Mouse (Mus musculus) intestine, embryonic 15.5 days (tissue): ENCODE measurements around the gene Smim24. TPM values are rescaled to one million over a fixed set of nuclear protein-coding genes. Genes with fewer than 3 reads are reported as not detected.
A peak's percentile ranks its signal among the peaks of the same experiment; 100 is the strongest.

Source experiments
- ATAC-seq: fragments of 200-750 bp; cut with Nextera tagmentation; 2 replicates; pipeline ENCODE4 v1.8.0; 2017; ENCODE audit warnings: moderate TSS enrichment, moderate library complexity
- H3K27ac ChIP-seq: fragments of 300-500 bp; sonication (generic); 2 replicates; pipeline ENCODE4 v1.5.1; 2015; ENCODE audit warnings: mild to moderate bottlenecking, inconsistent platforms
- H3K27me3 ChIP-seq: fragments of 300-500 bp; sonication (generic); replicated peaks from 2 replicates; pipeline ENCODE4 v1.6.1; 2015; ENCODE audit warnings: inconsistent platforms
- H3K36me3 ChIP-seq: fragments of 300-500 bp; sonication (generic); 2 replicates; pipeline ENCODE4 v1.6.1; 2015; ENCODE audit warnings: inconsistent platforms
- H3K4me1 ChIP-seq: fragments of 300-500 bp; sonication (generic); replicated peaks from 2 replicates; pipeline ENCODE4 v1.6.1; 2015; ENCODE audit warnings: inconsistent platforms
- H3K4me2 ChIP-seq: fragments of 300-500 bp; sonication (generic); replicated peaks from 2 replicates; pipeline ENCODE4 v1.6.1; 2015; ENCODE audit warnings: mild to moderate bottlenecking, inconsistent platforms
- H3K4me3 ChIP-seq: fragments of 300-500 bp; sonication (generic); replicated peaks from 2 replicates; pipeline ENCODE4 v1.5.1; 2015; ENCODE audit warnings: inconsistent platforms
- H3K9ac ChIP-seq: fragments of 300-500 bp; sonication (generic); 2 replicates; pipeline ENCODE4 v1.6.1; 2015; ENCODE audit warnings: inconsistent platforms
- H3K9me3 ChIP-seq: fragments of 300-500 bp; sonication (generic); 2 replicates; pipeline ENCODE4 v1.6.1; 2016; ENCODE audit warnings: inconsistent platforms
- WGBS: fragments of 180-500 bp; shearing (Covaris S2); methylation state at CpG from one replicate; pipeline ENCODE4 v1.1.7; 2015; 5-methylcytosine and 5-hydroxymethylcytosine counted together
- polyA plus RNA-seq: library from polyadenylated mRNA; unstranded; fragments of >200 nt; fragmentation: Nextera tagmentation; extraction: Ambion mirVana; gene quantifications from 2 replicates; pipeline ENCODE4 v1.2.1, GENCODE M21; 2015

Gene Smim24
- polyA plus RNA-seq, 1 experiment from 2014 or later, result 235 TPM

DNA sequence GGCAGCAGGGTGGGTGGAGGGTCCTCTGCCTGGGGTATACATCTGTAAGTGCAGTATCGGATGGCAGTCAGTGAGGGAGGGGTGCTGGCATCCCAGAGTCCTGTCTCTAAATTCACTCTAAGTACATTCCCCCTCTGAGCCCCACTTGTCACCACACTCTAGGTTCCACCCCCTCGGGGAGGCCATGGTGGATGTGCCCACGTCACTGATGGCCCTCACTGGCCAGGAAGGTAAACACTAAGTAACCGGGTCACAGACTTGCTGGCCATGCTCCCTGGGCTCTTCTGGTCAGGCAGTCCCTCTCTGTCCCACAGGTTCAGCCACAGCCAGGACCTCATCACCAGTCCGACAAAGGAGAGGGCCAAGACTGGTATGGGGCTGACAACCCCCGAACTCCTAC lies 29.3 kb downstream of the Smim24 start:
- H3K36me3 ChIP-seq, result no peaks in the 10 kb centered on the region
- ATAC-seq, result no peak
- H3K9ac ChIP-seq, result no peak overlapping the region
- H3K27me3 ChIP-seq, result no peaks in the 10 kb centered on the region
- H3K27ac ChIP-seq, result no peak overlapping the region
- WGBS, result 77% methylated on average over 6 of the region's 6 CpGs
- no peak overlapping the region for H3K4me2 ChIP-seq
- H3K4me1 ChIP-seq, result peaks cover 40% of the 10 kb centered on the region
- no peak overlapping the region for H3K4me3 ChIP-seq
- H3K9me3 ChIP-seq, result no peaks in the 10 kb centered on the region

GRCm38 (mm10) chr10:81422661-81423217 lies 29.9 kb downstream of the Smim24 start:
- Histone ChIP-seq H3K27ac (no peak overlapping the region), H3K4me2 (no peak overlapping the region), H3K36me3 (no peaks in the 10 kb centered on the region), H3K9me3 (no peaks in the 10 kb centered on the region), H3K27me3 (no peaks in the 10 kb centered on the region), H3K9ac (no peak overlapping the region), H3K4me3 (no peak overlapping the region), H3K4me1 (peaks cover 38% of the 10 kb centered on the region)
- no peak for ATAC-seq
- WGBS, result 83% methylated on average over 3 of the region's 3 CpGs

- Histone ChIP-seq H3K4me3 (peak overlapping the region; percentile 66), H3K36me3 (no peaks in the 10 kb centered on the region), H3K9me3 (no peaks in the 10 kb centered on the region), H3K4me1 (peaks cover 30% of the 10 kb centered on the region), H3K4me2 (peak overlapping the region; percentile 85), H3K27me3 (no peaks in the 10 kb centered on the region), H3K9ac (no peak overlapping the region), H3K27ac (peak overlapping the region; percentile 36; the same call in 1 of the 2 replicates)
- ATAC-seq, result no peak
- 65% methylated on average over 4 of the region's 4 CpGs for WGBS
Observed at GRCm38 (mm10) chr10:81423476-81424245, 30.8 kb downstream of the Smim24 start.

GRCm38 (mm10) chr10:81424246-81425051 lies 31.6 kb downstream of the Smim24 start:
- H3K36me3 ChIP-seq, result no peaks in the 10 kb centered on the region
- no peaks in the 10 kb centered on the region for H3K27me3 ChIP-seq
- WGBS, result 11% methylated on average over 25 of the region's 25 CpGs
- peaks cover 31% of the 10 kb centered on the region for H3K4me1 ChIP-seq
- no peaks in the 10 kb centered on the region for H3K9me3 ChIP-seq
- peak overlapping the region; percentile 85 for H3K4me2 ChIP-seq
- H3K9ac ChIP-seq, result peak overlapping the region; percentile 35; the same call in 1 of the 2 replicates
- peak; percentile 14; the same call in 1 of the 2 replicates for ATAC-seq
- peak overlapping the region; percentile 66 for H3K4me3 ChIP-seq
- peak overlapping the region; percentile 71 for H3K27ac ChIP-seq

DNA sequence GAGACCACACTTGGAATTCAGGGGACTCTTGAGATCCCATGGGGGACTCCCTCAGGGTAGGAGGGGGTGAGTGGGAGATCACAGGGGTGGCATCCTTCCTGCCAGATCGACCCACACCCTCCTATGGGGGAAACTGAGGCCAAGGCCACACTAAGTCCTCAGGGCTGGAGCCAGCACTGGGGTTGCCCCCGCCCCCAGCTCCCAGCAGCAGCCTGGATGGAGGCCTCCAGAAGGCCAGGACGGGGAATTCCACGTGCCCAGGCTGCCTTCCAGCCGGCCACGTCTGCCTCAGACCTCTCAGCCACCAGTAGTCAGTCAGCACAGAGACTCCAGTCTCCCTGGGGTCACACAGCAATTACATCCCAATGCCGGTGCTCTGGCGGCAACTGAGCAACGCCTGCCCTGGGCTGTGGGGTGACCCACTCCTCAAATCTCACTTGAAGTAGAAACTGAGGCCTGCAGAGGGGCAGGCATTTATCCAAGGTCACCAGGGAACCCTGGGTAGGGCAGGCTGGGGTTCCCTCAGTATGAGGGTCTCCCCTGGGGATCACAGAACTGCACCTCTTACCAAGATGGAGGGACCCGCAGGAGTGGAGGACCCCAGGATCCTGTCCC lies 32.5 kb downstream of the Smim24 start:
- whole genome bisulfite sequencing, result 45% methylated on average over 10 of the region's 10 CpGs
- peak overlapping the region; percentile 66 for H3K4me3 ChIP-seq
- H3K36me3 ChIP-seq, result no peaks in the 10 kb centered on the region
- peak overlapping the region; percentile 35; the same call in 1 of the 2 replicates for H3K9ac ChIP-seq
- H3K27ac ChIP-seq, result peak overlapping the region; percentile 71
- no peak for ATAC-seq
- peak overlapping the region; percentile 85 for H3K4me2 ChIP-seq
- no peaks in the 10 kb centered on the region for H3K27me3 ChIP-seq
- no peaks in the 10 kb centered on the region for H3K9me3 ChIP-seq
- peaks cover 36% of the 10 kb centered on the region for H3K4me1 ChIP-seq

DNA sequence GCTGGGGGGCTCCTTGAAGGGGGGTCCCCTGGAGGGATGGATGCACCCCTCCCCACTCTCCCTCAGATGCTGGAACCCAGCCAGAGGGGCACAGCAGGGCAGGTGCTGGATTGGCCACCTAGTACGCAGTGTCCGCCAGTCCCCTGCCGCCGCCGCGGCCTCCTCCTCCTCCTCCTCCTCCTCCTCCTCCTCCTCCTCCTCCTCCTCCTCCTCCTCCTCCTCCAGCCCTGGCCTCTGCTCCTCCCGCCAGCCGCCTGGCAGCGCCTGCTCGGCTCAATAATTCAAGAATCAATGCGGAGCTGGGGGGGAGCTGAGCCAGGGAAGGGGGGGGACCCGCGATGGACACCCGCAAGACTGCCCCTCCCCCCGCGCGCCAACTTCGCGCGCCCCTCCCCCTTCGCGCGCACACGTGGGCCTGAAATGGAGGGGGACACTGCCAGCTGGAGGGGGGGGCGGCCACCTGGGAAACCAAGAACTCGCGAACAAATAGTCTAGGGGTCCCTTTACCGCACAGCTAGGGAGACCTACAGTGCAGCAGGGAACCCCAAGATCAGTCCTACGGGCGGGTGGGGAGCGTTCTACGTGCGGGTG lies 33.3 kb downstream of the Smim24 start:
- Histone ChIP-seq H3K4me1 (peaks cover 40% of the 10 kb centered on the region), H3K9ac (peak overlapping the region; percentile 73), H3K27ac (peak overlapping the region; percentile 51), H3K4me3 (peak overlapping the region; percentile 66), H3K9me3 (no peaks in the 10 kb centered on the region), H3K4me2 (peak overlapping the region; percentile 85), H3K27me3 (no peaks in the 10 kb centered on the region), H3K36me3 (no peaks in the 10 kb centered on the region)
- ATAC-seq, result no peak
- WGBS, result 2% methylated on average over 17 of the region's 33 CpGs

DNA sequence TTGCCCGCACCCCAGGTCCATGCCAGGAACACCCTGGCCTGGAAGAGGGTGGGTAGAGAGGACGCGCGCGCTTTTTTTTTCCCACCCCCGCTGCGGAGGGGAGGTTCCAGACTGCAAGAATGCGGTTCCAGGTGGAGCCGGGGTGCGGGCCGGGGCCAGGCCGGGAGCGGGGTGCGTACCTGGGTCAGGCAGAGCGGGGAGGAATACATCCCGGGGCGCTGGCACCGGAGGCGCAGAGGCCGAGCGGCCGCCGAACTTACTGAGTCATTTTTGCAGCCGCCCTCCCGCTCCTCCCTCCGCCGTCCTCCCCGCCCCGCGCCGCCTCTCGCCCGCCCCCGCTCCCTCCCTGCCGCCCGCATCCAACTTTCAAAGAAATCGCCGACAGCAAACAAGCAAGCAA lies 34.0 kb downstream of the Smim24 start:
- peak overlapping the region; percentile 66 for H3K4me3 ChIP-seq
- H3K4me1 ChIP-seq, result peaks cover 44% of the 10 kb centered on the region
- no peak for ATAC-seq
- peak overlapping the region; percentile 73 for H3K9ac ChIP-seq
- no peaks in the 10 kb centered on the region for H3K36me3 ChIP-seq
- peak overlapping the region; percentile 48; the same call in 1 of the 2 replicates for H3K27ac ChIP-seq
- H3K4me2 ChIP-seq, result peak overlapping the region; percentile 85
- H3K27me3 ChIP-seq, result no peaks in the 10 kb centered on the region
- no peaks in the 10 kb centered on the region for H3K9me3 ChIP-seq
- WGBS, result under 1% methylated on average over 38 of the region's 38 CpGs

- no peak for ATAC-seq
- no peak overlapping the region for H3K27ac ChIP-seq
- 35% methylated on average over 3 of the region's 3 CpGs for WGBS
- H3K36me3 ChIP-seq, result no peaks in the 10 kb centered on the region
- H3K27me3 ChIP-seq, result no peaks in the 10 kb centered on the region
- peak overlapping the region; percentile 66 for H3K4me3 ChIP-seq
- peaks cover 45% of the 10 kb centered on the region for H3K4me1 ChIP-seq
- H3K9ac ChIP-seq, result peak overlapping the region; percentile 73; the same call in 1 of the 2 replicates
- H3K4me2 ChIP-seq, result peak overlapping the region; percentile 85
- H3K9me3 ChIP-seq, result no peaks in the 10 kb centered on the region
Observed at GRCm38 (mm10) chr10:81427327-81427726, 34.5 kb downstream of the Smim24 start.

DNA sequence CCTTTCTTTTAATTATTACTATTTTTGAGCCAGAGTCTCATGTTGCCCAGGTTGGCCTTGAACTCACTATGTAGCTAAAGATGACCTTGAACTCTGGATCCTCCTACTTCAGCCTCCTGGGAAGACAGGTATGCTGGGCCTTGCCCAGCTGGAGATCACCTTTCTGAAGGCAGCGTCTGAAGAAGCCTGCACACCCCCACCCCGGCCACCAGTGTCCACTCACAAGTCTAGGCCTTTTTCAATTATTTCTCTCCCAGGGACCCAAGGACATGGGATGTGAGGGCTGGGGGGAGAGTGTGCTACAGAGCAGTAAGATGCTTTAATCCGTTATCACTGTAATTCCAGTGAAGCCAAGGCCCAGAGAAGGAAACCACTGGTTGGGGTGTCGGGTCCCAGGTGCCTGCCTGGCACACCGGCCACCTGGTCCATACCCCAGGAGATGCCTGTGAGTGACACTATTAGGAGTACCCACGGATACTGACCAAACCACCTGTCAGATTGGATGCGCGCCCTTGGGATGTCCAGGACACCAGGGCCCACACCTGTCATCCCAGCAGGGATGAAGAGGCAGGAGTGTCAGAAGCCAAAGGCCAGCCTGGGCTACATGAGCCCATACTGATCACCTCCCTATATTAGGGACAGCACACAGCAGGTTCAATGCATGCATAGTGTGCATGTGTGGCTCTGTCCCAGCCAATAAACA lies 35.1 kb downstream of the Smim24 start:
- Histone ChIP-seq H3K9me3 (no peaks in the 10 kb centered on the region), H3K4me2 (no peak overlapping the region), H3K4me1 (peaks cover 49% of the 10 kb centered on the region), H3K36me3 (no peaks in the 10 kb centered on the region), H3K4me3 (no peak overlapping the region), H3K27me3 (no peaks in the 10 kb centered on the region), H3K9ac (no peak overlapping the region), H3K27ac (no peak overlapping the region)
- 81% methylated on average over 8 of the region's 8 CpGs for WGBS
- no peak for ATAC-seq

- WGBS, result 86% methylated on average over 7 of the region's 7 CpGs
- peaks cover 55% of the 10 kb centered on the region for H3K4me1 ChIP-seq
Observed at GRCm38 (mm10) chr10:81428507-81428870, 35.6 kb downstream of the Smim24 start.

DNA sequence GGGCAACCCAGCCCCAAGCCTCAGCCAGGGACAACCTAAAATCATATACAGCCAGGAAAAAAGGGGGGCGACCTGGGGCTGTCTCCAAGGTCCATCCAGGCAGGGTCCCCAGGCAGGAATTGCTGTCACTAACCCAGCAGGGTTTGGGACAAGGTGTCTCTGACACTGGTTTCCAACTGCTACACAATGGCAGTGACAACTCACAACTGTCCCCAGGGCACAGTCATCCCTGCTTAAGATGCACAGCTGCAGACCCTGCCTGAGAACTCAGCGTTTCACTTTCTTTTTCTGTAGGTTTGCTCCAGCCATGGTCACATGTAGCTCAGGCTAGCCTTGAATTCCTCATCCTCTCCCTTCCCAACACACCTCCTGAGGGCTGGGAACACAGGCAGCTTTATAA lies 36.2 kb downstream of the Smim24 start:
- Histone ChIP-seq H3K9me3 (no peaks in the 10 kb centered on the region), H3K9ac (no peak overlapping the region), H3K27ac (0 out of 2 replicates have a peak overlapping the region, but pooled peaks have one; percentile 91), H3K4me3 (peak overlapping the region; percentile 74; the same call in 1 of the 2 replicates), H3K4me2 (peak overlapping the region; percentile 95), H3K4me1 (peaks cover 57% of the 10 kb centered on the region), H3K27me3 (no peaks in the 10 kb centered on the region), H3K36me3 (no peaks in the 10 kb centered on the region)
- 38% methylated on average over 2 of the region's 2 CpGs for WGBS
- no peak for ATAC-seq

More at GRCm38 (mm10) chr10:81428507-81428870, 35.6 kb downstream of the Smim24 start:
- Histone ChIP-seq H3K36me3 (no peaks in the 10 kb centered on the region), H3K27me3 (no peaks in the 10 kb centered on the region), H3K9me3 (no peaks in the 10 kb centered on the region), H3K4me3 (no peak overlapping the region), H3K9ac (no peak overlapping the region), H3K4me2 (no peak overlapping the region), H3K27ac (no peak overlapping the region)
- ATAC-seq, result no peak
